Mouse (Mus musculus): ENCODE measurements around the gene Cers6. TPM values are rescaled to one million over a fixed set of nuclear protein-coding genes. Genes with fewer than 3 reads are reported as not detected.
A peak's percentile ranks its signal among the peaks of the same experiment; 100 is the strongest.

Cers6 gene
- polyA plus RNA-seq, 1 experiment = 3.2 TPM

- H3K4me3 ChIP-seq (ENCODE audit: control insufficient read depth, low read depth, low read length) = no peak overlapping the region
- no peak overlapping the region for H3K27ac ChIP-seq (ENCODE audit: control insufficient read depth, insufficient read depth, low read depth, low read length)
- TF ChIP-seq CTCF (IDR thresholded peaks at IDR 0.05; ENCODE audit: control insufficient read depth, insufficient read depth, insufficient replicate concordance, low read depth, low read length) (peak; percentile 15; the same call in 1 of the 2 replicates), POLR2A (IDR thresholded peaks at IDR 0.05; ENCODE audit: control insufficient read depth, low read depth, low read length) (no peak)
- H3K27me3 ChIP-seq (ENCODE audit: control insufficient read depth, insufficient read depth, low read length) = no peaks in the 10 kb centered on the region
- 0 out of 2 replicates have a peak, but pooled peaks cover 3% of the 10 kb centered on the region for H3K4me1 ChIP-seq (ENCODE audit: control insufficient read depth, insufficient read depth, low read length)
- H3K36me3 ChIP-seq (ENCODE audit: control insufficient read depth, insufficient read depth, low read length) = no peaks in the 10 kb centered on the region
These were observed 182.3 kb downstream of the Cers6 start for GRCm38 (mm10) chr2:69043431-69044118.

- TF ChIP-seq CTCF (IDR thresholded peaks at IDR 0.05; ENCODE audit: control insufficient read depth, insufficient read depth, insufficient replicate concordance, low read depth, low read length) (no peak), POLR2A (IDR thresholded peaks at IDR 0.05; ENCODE audit: control insufficient read depth, low read depth, low read length) (no peak)
- Histone ChIP-seq H3K36me3 (ENCODE audit: control insufficient read depth, insufficient read depth, low read length) (no peaks in the 10 kb centered on the region), H3K27ac (ENCODE audit: control insufficient read depth, insufficient read depth, low read depth, low read length) (no peak overlapping the region), H3K27me3 (ENCODE audit: control insufficient read depth, insufficient read depth, low read length) (no peaks in the 10 kb centered on the region), H3K4me3 (ENCODE audit: control insufficient read depth, low read depth, low read length) (no peak overlapping the region), H3K4me1 (ENCODE audit: control insufficient read depth, insufficient read depth, low read length) (no peaks in the 10 kb centered on the region)
These were observed 184.7 kb downstream of the Cers6 start for GRCm38 (mm10) chr2:69045926-69046325.

- H3K27ac ChIP-seq (ENCODE audit: control insufficient read depth, insufficient read depth, low read depth, low read length) = no peak overlapping the region
- H3K4me3 ChIP-seq (ENCODE audit: control insufficient read depth, low read depth, low read length) = no peak overlapping the region
- H3K4me1 ChIP-seq (ENCODE audit: control insufficient read depth, insufficient read depth, low read length) = no peaks in the 10 kb centered on the region
- H3K36me3 ChIP-seq (ENCODE audit: control insufficient read depth, insufficient read depth, low read length) = no peaks in the 10 kb centered on the region
- TF ChIP-seq CTCF (IDR thresholded peaks at IDR 0.05; ENCODE audit: control insufficient read depth, insufficient read depth, insufficient replicate concordance, low read depth, low read length) (no peak), POLR2A (IDR thresholded peaks at IDR 0.05; ENCODE audit: control insufficient read depth, low read depth, low read length) (no peak)
- no peaks in the 10 kb centered on the region for H3K27me3 ChIP-seq (ENCODE audit: control insufficient read depth, insufficient read depth, low read length)
These were observed 186.1 kb downstream of the Cers6 start for GRCm38 (mm10) chr2:69047297-69047696.

- Histone ChIP-seq H3K27ac (ENCODE audit: control insufficient read depth, insufficient read depth, low read depth, low read length) (no peak overlapping the region), H3K36me3 (ENCODE audit: control insufficient read depth, insufficient read depth, low read length) (no peaks in the 10 kb centered on the region), H3K4me1 (ENCODE audit: control insufficient read depth, insufficient read depth, low read length) (no peaks in the 10 kb centered on the region), H3K27me3 (ENCODE audit: control insufficient read depth, insufficient read depth, low read length) (no peaks in the 10 kb centered on the region), H3K4me3 (ENCODE audit: control insufficient read depth, low read depth, low read length) (no peak overlapping the region)
- TF ChIP-seq CTCF (IDR thresholded peaks at IDR 0.05; ENCODE audit: control insufficient read depth, insufficient read depth, insufficient replicate concordance, low read depth, low read length) = no peak
- no peak for TF ChIP-seq POLR2A (IDR thresholded peaks at IDR 0.05; ENCODE audit: control insufficient read depth, low read depth, low read length)
These were observed 186.6 kb downstream of the Cers6 start for GRCm38 (mm10) chr2:69047805-69048204.

- Histone ChIP-seq H3K36me3 (ENCODE audit: control insufficient read depth, insufficient read depth, low read length) (no peaks in the 10 kb centered on the region), H3K4me1 (ENCODE audit: control insufficient read depth, insufficient read depth, low read length) (no peaks in the 10 kb centered on the region), H3K27me3 (ENCODE audit: control insufficient read depth, insufficient read depth, low read length) (no peaks in the 10 kb centered on the region), H3K27ac (ENCODE audit: control insufficient read depth, insufficient read depth, low read depth, low read length) (no peak overlapping the region), H3K4me3 (ENCODE audit: control insufficient read depth, low read depth, low read length) (no peak overlapping the region)
- TF ChIP-seq POLR2A (IDR thresholded peaks at IDR 0.05; ENCODE audit: control insufficient read depth, low read depth, low read length) = no peak
These were observed 187.9 kb downstream of the Cers6 start for GRCm38 (mm10) chr2:69049179-69049578.

GRCm38 (mm10) chr2:69050189-69050588, 188.9 kb downstream of the Cers6 start:
- no peak overlapping the region for H3K27ac ChIP-seq (ENCODE audit: control insufficient read depth, insufficient read depth, low read depth, low read length)
- H3K36me3 ChIP-seq (ENCODE audit: control insufficient read depth, insufficient read depth, low read length) = no peaks in the 10 kb centered on the region
- H3K4me1 ChIP-seq (ENCODE audit: control insufficient read depth, insufficient read depth, low read length) = no peaks in the 10 kb centered on the region
- TF ChIP-seq POLR2A (IDR thresholded peaks at IDR 0.05; ENCODE audit: control insufficient read depth, low read depth, low read length) = no peak
- TF ChIP-seq CTCF (IDR thresholded peaks at IDR 0.05; ENCODE audit: control insufficient read depth, insufficient read depth, insufficient replicate concordance, low read depth, low read length) = no peak
- no peaks in the 10 kb centered on the region for H3K27me3 ChIP-seq (ENCODE audit: control insufficient read depth, insufficient read depth, low read length)
- no peak overlapping the region for H3K4me3 ChIP-seq (ENCODE audit: control insufficient read depth, low read depth, low read length)

GRCm38 (mm10) chr2:69051596-69051995, 190.4 kb downstream of the Cers6 start:
- Histone ChIP-seq H3K4me1 (ENCODE audit: control insufficient read depth, insufficient read depth, low read length) (no peaks in the 10 kb centered on the region), H3K27me3 (ENCODE audit: control insufficient read depth, insufficient read depth, low read length) (no peaks in the 10 kb centered on the region), H3K27ac (ENCODE audit: control insufficient read depth, insufficient read depth, low read depth, low read length) (no peak overlapping the region), H3K36me3 (ENCODE audit: control insufficient read depth, insufficient read depth, low read length) (no peaks in the 10 kb centered on the region), H3K4me3 (ENCODE audit: control insufficient read depth, low read depth, low read length) (no peak overlapping the region)
- TF ChIP-seq CTCF (IDR thresholded peaks at IDR 0.05; ENCODE audit: control insufficient read depth, insufficient read depth, insufficient replicate concordance, low read depth, low read length) = no peak
- TF ChIP-seq POLR2A (IDR thresholded peaks at IDR 0.05; ENCODE audit: control insufficient read depth, low read depth, low read length) = no peak
